Comparison of ENCODE assay signal across 9 mouse cellular contexts in genomic region chr1:133047575-133047974, GRCm38 (mm10). TPM values are rescaled to one million over a fixed set of nuclear protein-coding genes. Genes with fewer than 3 reads are reported as not detected.
DNase-seq lines count a peak whose midpoint lies in the region; ATAC-seq and TF ChIP-seq lines count a peak whose summit lies in the region.
"Had no signal": no experiment of that assay in that cellular context is flagged by ENCODE, and none has a peak within 500 bp of the region (broad histone marks: within the 10 kb centered on the region; RNA-seq: fewer than 3 reads in every experiment).

No protein-coding gene starts in this region.

- peak overlapping the region; percentile 13; the same call in 1 of the 2 replicates for H3K9ac ChIP-seq in kidney, embryonic 14.5 days (ENCODE audit: low read depth, low read length)
- H3K9ac ChIP-seq in hindbrain, postnatal 0 days (replicated peaks; ENCODE audit: low read length) = peak overlapping the region; percentile 97; the same call in 1 of the 2 replicates
- H3K9ac ChIP-seq in midbrain, postnatal 0 days (replicated peaks; ENCODE audit: low read length, poor library complexity, severe bottlenecking) = peak overlapping the region; percentile 99

- no peak overlapping the region for H3K27ac ChIP-seq in kidney, embryonic 14.5 days (ENCODE audit: low read depth, low read length)
- H3K27ac ChIP-seq in hindbrain, postnatal 0 days = peak overlapping the region; percentile 95; the same call in 1 of the 2 replicates
- H3K27ac ChIP-seq in midbrain, postnatal 0 days (ENCODE audit: low read depth, low read length) = peak overlapping the region; percentile 97; the same call in 1 of the 2 replicates

- peak overlapping the region; percentile 86; the same call in 1 of the 2 replicates for H3K4me3 ChIP-seq in kidney, embryonic 14.5 days (ENCODE audit: low read length)
- peak overlapping the region; percentile 90 for H3K4me3 ChIP-seq in hindbrain, postnatal 0 days (ENCODE audit: low read length)
- H3K4me3 ChIP-seq in midbrain, postnatal 0 days (ENCODE audit: low read depth, low read length) = peak overlapping the region; percentile 68

- no peaks in the 10 kb centered on the region for H3K36me3 ChIP-seq in kidney, embryonic 14.5 days (ENCODE audit: control insufficient read depth, insufficient read depth, low read length)
- no peaks in the 10 kb centered on the region for H3K36me3 ChIP-seq in hindbrain, postnatal 0 days (ENCODE audit: insufficient read depth, low read length)
- H3K36me3 ChIP-seq in midbrain, postnatal 0 days (ENCODE audit: insufficient read depth, low read length) = no peaks in the 10 kb centered on the region

- 35% methylated on average over 8 of the region's 8 CpGs for WGBS in kidney, embryonic 14.5 days
- WGBS in hindbrain, postnatal 0 days = 21% methylated on average over 8 of the region's 8 CpGs
- 34% methylated on average over 8 of the region's 8 CpGs for WGBS in midbrain, postnatal 0 days

- peak overlapping the region; percentile 97 for H3K4me2 ChIP-seq in kidney, embryonic 14.5 days (replicated peaks; ENCODE audit: low read depth, low read length)
- peak overlapping the region; percentile 80 for H3K4me2 ChIP-seq in hindbrain, postnatal 0 days (ENCODE audit: low read depth, low read length)
- peak overlapping the region; percentile 72 for H3K4me2 ChIP-seq in midbrain, postnatal 0 days (ENCODE audit: low read depth, low read length, poor library complexity, severe bottlenecking)

- peaks cover 19% of the 10 kb centered on the region for H3K4me1 ChIP-seq in kidney, embryonic 14.5 days (ENCODE audit: control insufficient read depth, insufficient read depth, low read length)
- peaks cover 8% of the 10 kb centered on the region for H3K4me1 ChIP-seq in hindbrain, postnatal 0 days (ENCODE audit: insufficient read depth, low read length)
- peaks cover 14% of the 10 kb centered on the region; the same call in 1 of the 2 replicates for H3K4me1 ChIP-seq in midbrain, postnatal 0 days (ENCODE audit: insufficient read depth, low read length)

- no peak for DNase-seq in kidney, postnatal 14 days
- DNase-seq in hindbrain, postnatal 0 days (ENCODE audit: low spot score) = no peak
- DNase-seq in midbrain, postnatal 0 days (ENCODE audit: low spot score) = no peak
- no peak for DNase-seq in left cerebral cortex, adult 8-10 months (ENCODE audit: low spot score in 2 of 2)
- no peak for DNase-seq in layer of hippocampus, adult 9-11 months
- DNase-seq in spleen, postnatal 10 days (ENCODE audit: low spot score in 2 of 2) = no peak
- DNase-seq: cerebellum, postnatal 10 days had no signal

- no peaks in the 10 kb centered on the region for H3K9me3 ChIP-seq in kidney, embryonic 14.5 days (ENCODE audit: control insufficient read depth, low read length)
- H3K9me3 ChIP-seq in hindbrain, postnatal 0 days (ENCODE audit: low read length) = no peaks in the 10 kb centered on the region
- H3K9me3 ChIP-seq in midbrain, postnatal 0 days (ENCODE audit: low read length) = no peaks in the 10 kb centered on the region

- no peak for ATAC-seq in kidney, embryonic 14.5 days (ENCODE audit: low FRiP score, low TSS enrichment)
- ATAC-seq in erythroblast, adult 5-6 weeks (replicated peaks; ENCODE audit: low FRiP score, poor library complexity, severe bottlenecking) = 0 out of 2 replicates have a peak, but pooled peaks have one; percentile 31
- no peak for ATAC-seq in hindbrain, postnatal 0 days
- no peak for ATAC-seq in midbrain, postnatal 0 days (ENCODE audit: low FRiP score)

- 0 out of 2 replicates have a peak, but pooled peaks cover 3% of the 10 kb centered on the region for H3K27me3 ChIP-seq in kidney, embryonic 14.5 days (ENCODE audit: control insufficient read depth, insufficient read depth, low read length)
- no peaks in the 10 kb centered on the region for H3K27me3 ChIP-seq in hindbrain, postnatal 0 days (ENCODE audit: insufficient read depth, low read length)
- no peaks in the 10 kb centered on the region for H3K27me3 ChIP-seq in midbrain, postnatal 0 days (ENCODE audit: insufficient read depth, low read length)

- no peak for TF ChIP-seq CTCF in hindbrain, postnatal 0 days (IDR thresholded peaks at IDR 0.05; ENCODE audit: low read depth)
- no peak for TF ChIP-seq CTCF in midbrain, postnatal 0 days (IDR thresholded peaks at IDR 0.05)

RNA-seq across cellular contexts. Expression of gene Pik3c2b, which starts 2.1 kb away (rescaled TPM):
- polyA plus RNA-seq in kidney, embryonic 14.5 days (2014; fragmentation: Nextera tagmentation; extraction: Ambion mirVana) = 6.3 and 9.1 TPM in 2 replicates
- total RNA-seq in erythroblast, adult 5-6 weeks (2015; ENCODE audit: low replicate concordance) = 0.38 and 0.84 TPM in 2 replicates
- total RNA-seq in erythroblast, adult 5-6 weeks (2017; ENCODE audit: low replicate concordance) = 0.17 and 0.56 TPM in 2 replicates
- 20.7 and 23.0 TPM in 2 replicates for total RNA-seq in hindbrain, postnatal 0 days (2014; rRNA removed)
- polyA plus RNA-seq in hindbrain, postnatal 0 days (2015; fragmentation: Nextera tagmentation; extraction: Ambion mirVana) = 7.1 and 8.7 TPM in 2 replicates
- total RNA-seq in midbrain, postnatal 0 days (2014; rRNA removed) = 21.3 and 28.5 TPM in 2 replicates
- 8.4 and 9.2 TPM in 2 replicates for polyA plus RNA-seq in midbrain, postnatal 0 days (2015; fragmentation: Nextera tagmentation; extraction: Ambion mirVana)
- total RNA-seq in left cerebral cortex, adult 8-10 months (2022) = 10 to 100 TPM; 19.4 to 22.5 (median 21.3) TPM

RNA-seq across cellular contexts. Expression of gene Mdm4, which starts 17.2 kb away (rescaled TPM):
- 36.0 and 57.6 TPM in 2 replicates for polyA plus RNA-seq in kidney, embryonic 14.5 days (2014; fragmentation: Nextera tagmentation; extraction: Ambion mirVana)
- total RNA-seq in erythroblast, adult 5-6 weeks (2015; ENCODE audit: low replicate concordance) = 38.2 and 53.6 TPM in 2 replicates
- 69.9 and 74.2 TPM in 2 replicates for total RNA-seq in erythroblast, adult 5-6 weeks (2017; ENCODE audit: low replicate concordance)
- 55.3 and 61.3 TPM in 2 replicates for total RNA-seq in hindbrain, postnatal 0 days (2014; rRNA removed)
- polyA plus RNA-seq in hindbrain, postnatal 0 days (2015; fragmentation: Nextera tagmentation; extraction: Ambion mirVana) = 29.1 and 32.2 TPM in 2 replicates
- total RNA-seq in midbrain, postnatal 0 days (2014; rRNA removed) = 54.4 and 84.5 TPM in 2 replicates
- 28.2 and 28.9 TPM in 2 replicates for polyA plus RNA-seq in midbrain, postnatal 0 days (2015; fragmentation: Nextera tagmentation; extraction: Ambion mirVana)
- 10 to 100 TPM; 78.7 to 86.6 (median 81.7) TPM for total RNA-seq in left cerebral cortex, adult 8-10 months (2022)

Comparison
In these comparisons a context has a peak if more than half of its experiments do, and no peak if none do; other contexts are left out.
1. H3K9ac ChIP-seq: peak in every context shown above with its lines; median percentile 99 in midbrain, postnatal 0 days; 97 in hindbrain, postnatal 0 days; 13 in kidney, embryonic 14.5 days.
2. RNA of gene Pik3c2b, which starts 2.1 kb away (total RNA-seq): 20.7 to 23.0 TPM in hindbrain, postnatal 0 days, 19.4 to 22.5 TPM in left cerebral cortex, adult 8-10 months and 21.3 to 28.5 TPM in midbrain, postnatal 0 days; 0.17 to 0.84 TPM in erythroblast, adult 5-6 weeks; every median in the first group is over 10 times any median in the second.
3. Peak in every context shown above with its lines, with median percentiles within 50 percentile points of each other: H3K4me2 ChIP-seq and H3K4me3 ChIP-seq.